Mouse (Mus musculus) MEL (cell line): Measurements from ENCODE around the gene Prss35.

Experiments
- CHD1 ChIP-seq: IDR thresholded peaks from 2 replicates; pipeline ENCODE4 v1.6.1; 2012; ENCODE audit warnings: low read depth, mild to moderate bottlenecking, inconsistent platforms, low read length, improper control_type of control experiment
- CTCF ChIP-seq, 3 experiments: IDR thresholded peaks in 2 of 3; conservative IDR thresholded peaks in 1 of 3; 2 replicates each; pipeline ENCODE4 v1.5.1; 2011 to 2012; ENCODE audit warnings: low read length in 3 of 3, low read depth in 2 of 3, mild to moderate bottlenecking in 2 of 3, improper control_type of control experiment in 1 of 3, inconsistent platforms in 1 of 3, mixed read lengths in 1 of 3, moderate library complexity in 1 of 3; ENCODE audit not compliant: control insufficient read depth in 1 of 3, insufficient read depth in 1 of 3, poor library complexity in 1 of 3, severe bottlenecking in 1 of 3
- E2F4 ChIP-seq: IDR thresholded peaks from 2 replicates; pipeline ENCODE4 v1.6.1; 2011; ENCODE audit warnings: low read depth, low read length, improper control_type of control experiment, borderline replicate concordance
- EP300 ChIP-seq, 2 experiments: IDR thresholded peaks; 2 replicates each; pipeline ENCODE4 v1.6.1; 2011; ENCODE audit warnings: improper control_type of control experiment in 2 of 2, low read length in 2 of 2, low read depth in 1 of 2, mild to moderate bottlenecking in 1 of 2
- GATA1 ChIP-seq: IDR thresholded peaks from 2 replicates; pipeline ENCODE4 v1.6.1; 2011; ENCODE audit warnings: low read depth, low read length, improper control_type of control experiment
- MAX ChIP-seq: IDR thresholded peaks from 2 replicates; pipeline ENCODE4 v1.6.1; 2011; ENCODE audit warnings: low read length, improper control_type of control experiment
- MAZ ChIP-seq: IDR thresholded peaks from 2 replicates; pipeline ENCODE4 v1.6.1; 2012; ENCODE audit warnings: low read depth, mild to moderate bottlenecking, inconsistent platforms, low read length, improper control_type of control experiment
- NELFE ChIP-seq: IDR thresholded peaks from 2 replicates; pipeline ENCODE4 v1.6.1; 2011; ENCODE audit warnings: low read depth, low read length, improper control_type of control experiment
- POLR2A ChIP-seq, 2 experiments: IDR thresholded peaks; 2 replicates each; pipeline ENCODE4 v1.6.1; 2011 to 2012; ENCODE audit warnings: low read length in 2 of 2, mild to moderate bottlenecking in 2 of 2, control low read depth in 1 of 2, improper control_type of control experiment in 1 of 2, low read depth in 1 of 2, moderate library complexity in 1 of 2; ENCODE audit not compliant: control insufficient read depth in 1 of 2, insufficient read depth in 1 of 2, poor library complexity in 1 of 2
- RAD21 ChIP-seq: IDR thresholded peaks from 2 replicates; pipeline ENCODE4 v1.6.1; 2011; ENCODE audit warnings: mild to moderate bottlenecking, low read depth, low read length, improper control_type of control experiment
- TAL1 ChIP-seq: IDR thresholded peaks from 2 replicates; pipeline ENCODE4 v1.6.1; 2012; ENCODE audit warnings: mild to moderate bottlenecking, inconsistent platforms, low read length, moderate library complexity, mixed read lengths
- USF2 ChIP-seq, 2 experiments: IDR thresholded peaks; 2 replicates each; pipeline ENCODE4 v1.6.1; 2011 to 2012; ENCODE audit warnings: improper control_type of control experiment in 2 of 2, low read length in 2 of 2, borderline replicate concordance in 1 of 2, inconsistent platforms in 1 of 2, low read depth in 1 of 2, mild to moderate bottlenecking in 1 of 2; ENCODE audit not compliant: insufficient read depth in 1 of 2
- ZC3H11A ChIP-seq: IDR thresholded peaks from 2 replicates; pipeline ENCODE4 v1.6.1; 2012; ENCODE audit warnings: low read depth, mild to moderate bottlenecking, inconsistent platforms, low read length, improper control_type of control experiment
- ZNF384 ChIP-seq: IDR thresholded peaks from 2 replicates; pipeline ENCODE4 v1.6.1; 2012; ENCODE audit warnings: low read depth, mild to moderate bottlenecking, inconsistent platforms, low read length, improper control_type of control experiment

DNA sequence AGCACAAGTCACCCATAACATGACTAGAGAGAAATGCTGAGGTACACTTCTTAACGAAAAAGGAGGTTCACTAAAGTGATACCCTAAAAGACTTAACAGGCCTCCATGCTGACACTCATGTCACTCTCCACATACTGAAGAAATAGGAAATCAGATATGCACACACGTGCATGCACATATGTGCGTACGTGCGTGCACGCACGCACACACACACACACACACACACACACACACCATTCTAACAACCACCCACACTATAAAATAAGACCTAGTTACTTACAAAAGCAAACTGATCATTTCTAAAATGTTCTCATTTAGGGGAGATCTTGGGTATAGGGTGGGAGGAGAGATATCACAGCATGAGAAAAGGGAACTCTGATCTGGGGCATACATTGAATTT lies 48.8 kb upstream of the Prss35 start:
- TF ChIP-seq CTCF (IDR thresholded peaks at IDR 0.05 in 2 of 3, conservative IDR thresholded peaks at IDR 0.05 in 1 of 3; ENCODE audit: control insufficient read depth in 1 of 3, insufficient read depth in 1 of 3, low read depth in 2 of 3, low read length in 3 of 3, poor library complexity in 1 of 3, severe bottlenecking in 1 of 3): no peak
- no peak for TF ChIP-seq POLR2A (IDR thresholded peaks at IDR 0.05; ENCODE audit: control insufficient read depth in 1 of 2, insufficient read depth in 1 of 2, low read depth in 1 of 2, low read length in 2 of 2, poor library complexity in 1 of 2)
- no peak for TF ChIP-seq NELFE
- TF ChIP-seq ZC3H11A: no peak
- no peak for TF ChIP-seq MAZ
- no peak; the same call in 1 of the 2 replicates for TF ChIP-seq MAX
- TF ChIP-seq TAL1: no peak
- TF ChIP-seq CHD1: no peak
- no peak for TF ChIP-seq E2F4
- no peak for TF ChIP-seq GATA1
- TF ChIP-seq EP300 (IDR thresholded peaks at IDR 0.05; ENCODE audit: low read depth in 1 of 2, low read length in 2 of 2): no peak; a peak in 1 of 4 replicates
- TF ChIP-seq USF2 (IDR thresholded peaks at IDR 0.05; ENCODE audit: borderline replicate concordance in 1 of 2, insufficient read depth in 1 of 2, low read depth in 1 of 2, low read length in 2 of 2): no peak
- TF ChIP-seq RAD21: no peak
- TF ChIP-seq ZNF384: no peak
